Mouse (Mus musculus) gastrocnemius, postnatal 4 days (tissue): ENCODE results near the gene Stx6. TPM values are rescaled to one million over a fixed set of nuclear protein-coding genes. Genes with fewer than 3 reads are reported as not detected.
A peak's percentile ranks its signal among the peaks of the same experiment; 100 is the strongest.

Experiments
- DNase-seq, 2 experiments: peaks; one replicate each; pipeline ENCODE4 v3.0.0; 2021 to 2022; ENCODE audit warnings: low spot score in 2 of 2, mixed read lengths in 2 of 2
- total RNA-seq, 2 experiments: library from RNA; stranded (reverse); gene quantifications; 2 replicates each; pipeline ENCODE4 v1.2.3; 2021

Gene Stx6
- total RNA-seq, 2 experiments from 2014 or later: 36.6 to 39.1 TPM

DNA sequence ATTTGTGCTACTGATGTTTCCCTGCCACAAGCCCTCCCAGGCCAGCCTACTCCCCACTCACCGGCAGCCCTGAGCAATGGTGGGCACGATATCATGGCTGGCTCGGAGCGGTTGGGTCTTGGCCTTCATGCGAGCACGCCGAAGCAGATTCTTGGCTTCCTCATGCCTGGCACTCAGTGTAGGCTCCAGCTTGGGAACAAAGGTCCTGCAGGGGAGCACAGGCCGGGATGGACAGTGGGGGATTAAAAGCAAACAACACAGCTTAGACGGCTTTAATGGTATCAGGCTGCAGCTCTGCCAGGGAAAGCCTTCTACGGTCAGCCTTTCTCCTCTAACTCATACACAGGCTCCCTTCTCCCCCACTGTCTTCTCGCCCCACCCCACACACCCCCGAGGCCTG, 73.9 kb downstream of the Stx6 start:
- no peak for DNase-seq

DNA sequence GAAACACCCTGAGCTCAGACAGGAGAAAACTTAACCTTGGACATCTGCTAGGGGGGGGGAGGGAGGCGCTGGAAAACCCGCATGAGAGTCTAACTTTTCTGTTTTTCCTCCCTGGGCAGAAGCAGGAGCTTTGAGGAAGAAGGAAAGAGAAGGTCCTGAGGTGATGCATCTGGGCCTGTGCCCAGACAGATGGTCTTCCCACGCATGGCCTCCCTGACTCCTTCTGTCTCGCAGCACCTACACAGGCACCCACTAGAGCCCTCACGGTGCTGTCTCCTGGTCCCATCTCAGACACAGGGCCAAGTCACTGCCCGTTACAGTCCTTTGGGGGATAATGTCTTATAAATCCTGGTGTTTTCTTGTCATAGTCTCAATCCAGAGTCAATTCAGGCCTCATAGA, 74.3 kb downstream of the Stx6 start:
- no peak for DNase-seq

DNA sequence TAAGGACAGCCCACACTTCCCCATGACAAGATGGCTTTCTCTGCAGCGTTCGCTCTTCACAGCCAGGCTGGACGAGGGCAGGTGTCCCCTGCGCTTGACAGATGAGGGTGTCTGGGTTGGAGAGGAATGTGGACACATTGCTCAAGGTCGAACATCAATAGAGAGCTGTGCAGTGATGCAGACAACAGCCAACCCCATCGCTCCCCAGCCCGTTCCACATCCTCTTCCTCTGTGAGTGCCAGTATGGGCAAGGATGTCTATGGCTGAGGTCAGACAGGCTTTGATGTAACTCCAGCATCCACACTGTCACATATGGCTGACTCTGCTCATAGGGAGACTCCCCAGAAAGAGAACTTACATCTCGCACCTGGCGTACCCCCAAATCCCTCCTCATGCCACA, 74.9 kb downstream of the Stx6 start:
- no peak for DNase-seq

DNA sequence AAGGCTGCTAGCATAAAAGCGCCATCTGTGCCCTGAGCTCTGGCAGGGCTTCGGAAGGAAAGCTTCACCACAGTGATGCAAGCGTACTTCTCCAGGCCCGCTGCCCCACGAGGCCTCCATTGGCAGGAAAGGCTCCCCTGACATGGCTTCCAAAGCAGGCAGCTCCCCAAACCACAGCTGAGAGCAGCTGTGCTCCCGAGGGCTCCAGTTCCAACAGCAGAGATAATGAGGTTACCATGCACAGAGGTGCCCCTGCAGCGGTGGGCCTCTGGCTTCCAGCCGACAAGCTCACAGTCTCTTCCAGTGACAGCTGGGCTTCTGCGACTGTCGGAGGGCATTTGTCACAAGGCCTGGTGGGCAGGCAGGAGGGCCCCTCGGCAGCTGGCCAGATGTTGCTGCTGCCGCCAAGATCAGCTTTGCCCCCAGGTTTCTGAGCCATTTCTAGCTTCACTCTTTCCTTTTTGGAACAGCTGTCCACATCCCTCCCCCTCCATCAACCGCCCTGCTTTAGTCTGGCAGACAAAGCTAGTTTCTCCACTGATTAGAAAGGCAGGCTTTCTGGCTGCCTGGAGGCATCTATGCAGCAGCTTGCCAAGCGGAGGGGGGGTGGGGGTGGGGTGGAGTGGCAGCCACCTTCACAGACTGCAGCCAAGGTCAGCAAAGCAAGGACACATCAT, 75.6 kb downstream of the Stx6 start:
- DNase-seq: peak; percentile 66 to 86

DNA sequence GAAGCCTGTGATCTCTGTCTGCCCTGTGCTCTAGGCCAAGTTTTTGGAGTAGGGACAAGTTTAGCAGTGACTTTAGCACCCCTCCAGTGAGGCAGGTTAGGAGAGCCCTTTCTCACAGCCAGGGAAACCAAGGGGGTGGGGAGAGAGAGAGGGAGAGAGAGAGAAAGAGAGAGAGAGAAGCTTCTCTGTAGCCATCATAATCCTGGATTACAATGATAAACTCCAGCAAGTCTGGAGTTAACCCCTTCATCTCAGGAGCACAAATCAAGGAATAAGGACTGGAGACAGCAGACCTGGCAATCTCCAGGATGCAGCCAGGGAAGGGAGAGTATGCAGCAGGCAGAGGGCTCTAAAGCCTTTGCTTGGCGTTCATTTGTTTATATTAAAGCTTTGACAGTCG, 77.1 kb downstream of the Stx6 start:
- DNase-seq: no peak

DNA sequence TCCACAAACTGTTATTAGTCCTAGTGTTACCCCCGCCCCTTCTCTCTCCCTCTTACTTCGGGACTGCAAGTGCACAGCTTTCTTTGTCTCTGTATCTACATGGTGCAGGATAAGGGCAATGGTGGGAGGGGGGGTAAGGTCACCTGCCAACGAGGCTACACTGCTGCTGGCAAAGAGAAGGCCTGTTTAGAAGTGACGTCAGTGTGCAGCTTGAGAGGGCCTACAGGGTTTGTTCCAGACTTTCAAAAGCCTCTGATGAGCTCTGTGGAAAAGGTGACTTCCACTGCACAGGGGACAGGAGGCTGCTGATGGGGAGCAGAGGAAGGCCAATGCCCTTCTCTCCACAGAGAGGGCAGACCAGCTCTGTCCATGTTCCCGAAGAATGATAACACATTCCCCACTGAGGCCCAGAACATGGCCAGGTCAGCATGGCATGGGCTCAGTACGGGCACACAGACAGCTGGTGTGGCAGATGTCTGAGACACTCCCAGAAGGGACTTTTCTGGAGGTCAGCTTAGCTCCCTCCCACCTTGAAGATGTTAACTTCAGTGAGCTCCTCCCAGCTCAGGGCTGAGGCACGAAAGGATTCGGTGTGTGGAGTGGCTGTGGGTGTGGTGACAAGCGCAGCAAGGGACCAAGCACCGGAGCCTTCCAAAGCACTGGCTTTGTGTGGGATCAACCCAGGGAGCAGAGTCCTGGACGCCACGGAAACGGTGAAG, 78.0 kb downstream of the Stx6 start:
- DNase-seq: no peak

DNA sequence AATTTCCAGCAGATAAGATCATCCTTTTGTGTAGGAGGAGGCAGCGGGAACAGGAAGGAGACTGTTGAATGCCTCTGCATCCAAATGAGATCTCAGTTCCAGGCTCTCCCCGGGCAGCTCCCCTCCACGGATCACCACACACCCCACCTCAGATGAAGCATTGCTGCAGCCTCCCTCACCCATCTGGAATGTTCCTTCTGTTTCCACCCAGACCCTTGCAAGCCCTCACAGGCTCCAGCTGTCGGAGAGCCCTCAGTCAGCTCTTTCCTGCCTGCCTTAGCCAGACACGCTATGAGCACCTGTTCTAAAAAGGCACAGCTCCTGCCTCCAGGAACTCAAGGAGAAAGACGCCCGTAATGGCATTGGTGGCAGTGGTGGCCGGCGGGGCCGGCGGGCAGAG, 78.9 kb downstream of the Stx6 start:
- DNase-seq: no peak

DNA sequence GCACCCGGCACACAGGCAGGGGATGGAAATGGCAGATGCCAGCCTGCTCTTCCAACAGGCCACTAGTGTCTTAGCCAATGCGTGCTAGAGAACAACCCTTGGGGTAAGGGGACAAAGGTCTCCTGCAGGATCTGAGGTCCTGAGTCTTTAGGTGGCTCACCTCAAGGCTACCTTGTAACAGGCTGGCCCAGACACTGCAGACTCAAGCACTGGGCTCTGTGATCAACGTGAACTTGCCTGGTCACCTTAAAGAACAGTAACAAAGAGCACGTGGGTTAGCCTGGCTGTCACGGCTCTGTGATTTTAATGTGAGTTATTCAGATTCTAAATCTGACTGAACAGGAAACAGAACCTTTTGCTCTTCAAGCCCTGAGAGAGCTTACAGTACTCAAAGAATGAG, 79.6 kb downstream of the Stx6 start:
- no peak for DNase-seq

DNA sequence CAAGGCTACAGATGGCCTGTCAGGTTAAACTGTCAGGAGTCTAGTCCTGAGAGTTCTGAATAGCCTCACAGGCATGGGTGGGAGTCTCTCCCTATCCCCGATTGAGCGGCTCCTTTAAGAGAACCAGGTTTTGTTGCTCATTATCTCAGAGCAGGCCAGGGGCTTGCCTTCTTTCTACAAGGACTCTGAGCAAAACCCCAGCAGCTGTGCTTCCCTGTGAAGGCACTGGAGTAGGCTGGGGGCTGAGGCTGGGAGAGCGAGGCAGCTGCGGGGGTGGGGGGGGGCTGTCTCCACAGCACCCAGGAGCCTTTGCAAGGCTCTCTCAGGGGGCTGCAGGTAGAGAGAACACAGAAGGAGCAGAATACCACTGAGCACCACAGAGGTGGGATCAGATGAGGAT, 80.7 kb downstream of the Stx6 start:
- no peak for DNase-seq

DNA sequence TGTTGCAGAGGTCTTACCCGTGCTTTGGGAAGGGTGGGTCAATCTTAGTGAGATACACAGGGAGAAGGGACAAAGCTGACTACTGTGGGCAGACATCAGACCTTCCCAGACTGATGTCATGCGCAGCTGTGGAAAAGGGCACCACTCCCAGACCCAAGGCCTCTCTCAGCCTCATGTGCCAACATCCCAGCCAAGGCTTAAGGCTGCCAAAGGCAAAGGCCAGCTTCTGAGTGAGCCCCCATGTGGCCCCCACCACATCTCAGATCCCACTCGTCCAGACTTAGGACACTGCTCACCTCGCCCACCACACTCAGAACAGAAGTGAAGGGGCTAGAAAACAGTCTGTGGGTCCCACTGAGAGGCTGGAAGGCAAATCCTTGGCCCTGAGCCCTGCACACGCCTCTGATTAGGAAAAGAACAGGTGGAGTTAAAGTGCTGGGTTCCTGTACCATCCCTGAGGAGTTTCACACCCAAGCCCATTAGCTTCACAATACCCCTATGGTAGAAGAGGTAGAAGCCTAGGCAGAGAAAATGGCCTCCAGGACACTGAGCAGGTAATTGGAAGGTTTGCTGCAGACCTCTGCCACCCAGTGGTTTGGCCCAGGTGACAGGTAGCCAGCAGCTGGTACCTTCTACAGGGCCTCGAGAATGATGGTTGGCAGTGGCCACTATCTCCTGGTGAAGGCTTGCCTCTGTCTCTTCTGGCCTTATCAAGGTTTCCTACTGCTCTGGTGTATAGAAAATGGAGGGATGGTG, 81.6 kb downstream of the Stx6 start:
- peak in 1 of 2 experiments; percentile 65 for DNase-seq

DNA sequence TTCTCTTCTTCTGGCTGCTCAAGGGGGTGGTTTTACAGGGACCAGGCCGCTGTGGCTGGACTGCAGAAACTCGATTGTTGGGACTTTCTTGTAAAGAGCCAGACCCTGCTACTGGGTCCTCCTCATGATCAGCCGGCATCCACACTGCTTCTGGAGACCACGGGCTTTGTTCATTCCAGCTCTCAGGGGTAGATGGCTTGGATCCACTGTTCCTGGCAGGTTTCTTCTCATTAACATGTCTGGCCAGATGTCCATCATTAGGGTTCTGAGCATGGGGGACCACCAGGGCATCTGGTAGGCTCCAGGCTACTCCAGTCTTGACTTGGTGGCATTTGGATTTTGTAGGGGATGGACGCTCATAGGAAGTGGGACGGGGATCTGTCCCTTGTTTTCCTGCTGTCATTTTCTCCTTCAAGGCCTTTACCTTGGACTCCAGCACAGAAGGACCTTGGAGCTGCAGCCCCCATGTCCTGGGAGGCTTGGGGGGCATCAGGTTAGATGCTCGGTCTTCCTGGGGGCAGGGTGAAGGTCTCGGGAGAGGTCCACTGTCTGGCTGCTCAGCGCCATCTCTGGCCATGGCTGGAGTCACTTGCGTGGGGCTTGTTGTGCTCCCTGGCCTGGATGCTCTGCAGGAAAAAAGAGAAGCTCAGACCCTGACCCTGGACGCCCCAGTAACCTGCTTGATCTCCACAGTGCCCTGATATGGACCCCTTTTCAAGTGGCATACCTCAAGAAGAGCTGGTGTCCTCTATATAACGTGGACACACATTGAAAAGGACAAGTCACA, 83.4 kb downstream of the Stx6 start:
- DNase-seq: no peak

DNA sequence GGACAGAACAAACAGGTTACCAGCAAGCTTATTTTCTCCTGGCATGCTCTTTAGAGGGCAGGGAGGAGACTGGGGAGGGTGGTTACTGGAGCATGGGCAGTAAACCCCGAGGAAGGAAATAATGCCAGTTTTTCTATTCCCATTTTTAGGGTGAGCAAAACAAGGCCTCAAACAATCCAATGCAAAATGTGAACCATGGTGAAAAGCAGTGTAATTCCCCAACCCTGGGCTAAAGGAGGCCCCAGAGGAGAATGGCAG, 83.9 kb downstream of the Stx6 start:
- DNase-seq: no peak

DNA sequence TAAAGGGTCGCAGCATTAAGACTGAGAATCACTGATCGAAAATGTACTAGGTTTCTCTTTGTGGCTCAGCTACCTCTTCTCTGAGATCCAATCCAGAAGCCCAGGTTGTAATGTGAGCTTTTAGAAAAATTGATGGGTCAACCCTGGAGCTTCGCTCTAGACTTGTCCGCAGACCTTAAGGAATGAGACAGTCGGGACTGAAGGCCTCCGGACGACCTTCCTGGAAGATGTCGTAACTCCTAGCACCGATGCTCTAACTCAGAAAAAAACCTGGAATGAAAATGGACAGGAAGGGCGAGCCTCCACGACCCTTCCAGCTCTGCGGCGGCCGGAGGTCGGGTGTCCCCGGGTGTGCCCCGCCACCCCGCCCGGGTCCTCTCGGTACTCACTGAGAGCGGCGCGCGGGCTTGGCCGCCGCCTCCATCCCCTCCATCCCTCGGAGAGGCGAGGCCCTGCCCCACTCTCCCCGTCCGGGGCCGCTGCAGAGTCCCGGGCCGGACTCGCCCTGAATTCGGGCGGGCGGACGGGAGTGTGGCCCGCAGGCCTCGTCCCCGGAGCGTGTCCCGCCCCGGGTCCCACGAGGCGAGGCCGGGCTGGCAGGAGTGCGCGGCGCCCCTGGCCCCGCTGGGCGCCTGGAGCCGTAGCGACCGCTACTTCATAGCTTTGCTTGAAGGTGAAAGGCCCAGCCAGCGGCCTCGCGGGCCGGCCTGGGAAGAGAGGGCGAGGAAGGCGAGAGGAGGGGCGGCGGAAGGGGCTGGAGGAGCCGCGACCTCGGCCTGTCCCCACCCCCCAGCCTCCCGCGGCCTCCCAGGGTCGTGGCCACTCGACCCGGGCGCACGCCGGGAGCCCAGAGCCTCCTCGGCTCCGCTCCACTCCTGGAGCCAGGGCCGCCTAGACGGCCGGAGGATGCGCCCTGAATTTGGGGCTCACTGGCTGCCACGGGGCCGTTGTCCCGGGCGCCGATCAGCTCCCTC, 85.6 kb downstream of the Stx6 start, which contains the start of gene BC034090:
BC034090 (minus strand) TSS at position 648 of the 974 bp plus-strand sequence.
- peak; percentile 57 to 77 for DNase-seq

DNA sequence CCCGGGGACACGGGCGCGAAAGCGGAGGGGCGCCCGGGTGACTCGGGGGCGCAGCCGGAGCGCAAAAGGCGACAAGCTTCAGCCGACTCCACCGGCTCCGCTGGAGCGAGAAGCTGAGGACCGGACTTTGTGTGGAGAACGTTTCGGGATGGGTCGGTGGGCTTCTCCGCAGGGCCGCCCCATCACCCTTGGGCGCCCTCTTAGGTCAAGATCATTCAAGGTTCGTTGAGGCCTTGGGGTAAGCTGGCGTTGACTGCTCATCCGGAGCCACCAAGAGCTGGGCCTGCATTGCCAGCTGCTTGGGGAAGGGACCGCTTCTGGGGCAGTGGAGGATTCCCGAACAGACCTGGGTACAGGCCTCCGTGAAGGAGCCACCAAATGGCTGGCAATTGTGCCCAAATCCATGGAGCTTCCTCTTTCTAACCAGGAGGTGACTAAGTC, 86.3 kb downstream of the Stx6 start:
- peak in 1 of 2 experiments; percentile 9 for DNase-seq

DNA sequence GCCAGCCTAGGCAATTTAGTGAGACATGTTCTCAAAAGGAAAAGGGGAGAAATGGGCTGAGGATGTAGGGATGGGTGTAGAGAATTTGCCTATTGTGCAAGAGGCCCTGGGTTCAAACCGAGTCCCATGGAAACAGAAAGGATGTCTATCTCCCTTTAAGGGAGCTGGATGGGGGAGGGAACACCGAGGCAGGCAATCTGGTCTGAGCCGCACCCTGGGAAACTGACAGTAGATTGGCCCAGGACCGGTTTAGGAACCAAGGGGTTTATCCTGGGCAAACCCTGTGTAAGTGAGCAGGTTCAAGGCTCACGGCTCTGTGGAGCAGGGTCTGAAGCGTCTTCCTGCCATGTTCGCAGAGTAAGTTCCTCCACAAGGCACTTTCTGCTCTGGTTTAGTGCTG, 87.0 kb downstream of the Stx6 start:
- DNase-seq: peak in 1 of 2 experiments; percentile 10

DNA sequence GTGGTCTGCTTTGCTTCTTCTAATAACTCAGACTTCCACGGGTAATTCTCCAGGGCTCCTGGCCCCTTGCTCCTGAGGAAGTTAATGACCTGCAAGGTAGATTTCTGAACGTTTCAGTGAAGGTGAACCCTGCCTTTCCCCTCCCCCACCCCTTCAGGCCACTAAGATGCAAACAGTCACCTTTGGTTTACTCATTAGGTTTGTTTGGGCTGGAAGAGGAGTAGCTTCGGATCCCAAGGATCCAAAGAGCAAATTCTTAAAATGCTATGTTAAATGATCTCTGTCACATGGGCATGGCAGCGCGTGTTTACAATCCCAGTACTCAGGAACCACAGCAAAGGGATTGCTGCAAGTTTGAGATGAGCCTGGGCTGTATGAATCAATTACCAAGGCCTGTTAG, 88.9 kb downstream of the Stx6 start:
- DNase-seq: peak in 1 of 2 experiments; percentile 12

DNA sequence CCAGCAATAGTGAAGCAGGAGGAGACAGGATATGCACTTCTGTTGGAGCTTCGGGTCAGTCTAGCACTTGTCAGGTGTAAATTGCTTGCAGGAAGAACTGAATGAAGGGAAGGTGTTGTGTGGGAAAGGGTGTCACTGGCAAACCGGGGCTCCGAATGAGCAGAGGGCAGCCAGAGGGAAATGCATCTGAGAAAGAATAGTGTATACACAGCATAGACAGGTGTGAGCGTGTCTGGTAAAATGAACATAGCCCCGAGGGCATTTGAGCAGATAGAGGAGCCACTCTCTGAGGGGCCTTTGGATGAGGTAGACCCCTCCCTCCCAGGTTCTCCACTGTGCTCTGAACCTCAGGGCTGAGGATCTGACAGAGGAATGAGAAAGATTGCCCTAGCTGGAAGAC, 89.5 kb downstream of the Stx6 start:
- DNase-seq: peak in 1 of 2 experiments; percentile 12

DNA sequence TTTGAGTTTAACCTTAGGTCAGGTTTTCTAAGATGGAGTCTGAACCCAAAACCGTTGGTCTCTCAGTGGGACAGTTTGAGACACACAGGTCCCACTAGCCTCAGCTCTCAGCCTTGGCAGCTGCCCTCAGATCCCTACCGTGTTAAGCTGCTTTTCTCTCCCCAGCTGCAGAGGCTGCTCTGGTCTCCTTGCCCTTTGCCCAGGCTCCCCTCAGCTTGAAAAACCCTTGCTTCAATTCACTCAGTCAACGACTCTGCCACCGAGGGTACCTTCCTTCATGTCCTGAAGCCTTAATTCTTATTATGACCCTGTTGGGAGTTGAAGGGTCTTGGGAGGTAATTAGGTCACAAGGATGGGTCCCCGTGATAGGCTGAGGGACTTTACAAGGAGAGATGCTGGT, 91.4 kb downstream of the Stx6 start:
- DNase-seq: peak in 1 of 2 experiments; percentile 11

DNA sequence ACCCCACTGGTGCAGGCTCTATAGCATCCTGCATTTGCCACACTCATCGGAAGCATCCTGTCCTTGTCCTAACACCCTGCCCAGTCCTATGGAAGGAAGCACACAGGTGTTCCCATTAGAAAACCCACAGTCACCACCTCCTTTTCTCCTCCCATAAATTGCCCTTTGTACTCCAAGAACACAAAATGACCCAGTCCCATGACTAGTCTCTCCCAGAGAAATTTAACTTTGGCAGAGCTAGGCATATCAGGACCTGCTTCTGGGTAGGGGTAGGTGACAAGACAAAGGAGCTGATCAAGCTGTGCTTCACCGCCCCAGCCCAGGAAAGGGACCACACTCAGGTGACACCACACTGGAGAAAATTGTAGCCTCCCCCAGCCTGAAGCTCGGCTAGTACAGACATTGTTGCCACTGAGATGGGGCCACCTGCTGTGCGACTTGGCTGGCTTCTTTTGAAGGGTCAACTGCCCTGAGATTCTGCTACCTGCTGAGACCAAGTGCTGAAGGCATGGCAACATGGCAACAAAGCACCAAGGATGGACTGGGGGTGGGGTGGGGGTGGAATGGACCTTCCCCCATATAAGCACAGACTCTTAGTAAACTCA, 92.1 kb downstream of the Stx6 start:
- DNase-seq: peak in 1 of 2 experiments; percentile 12

DNA sequence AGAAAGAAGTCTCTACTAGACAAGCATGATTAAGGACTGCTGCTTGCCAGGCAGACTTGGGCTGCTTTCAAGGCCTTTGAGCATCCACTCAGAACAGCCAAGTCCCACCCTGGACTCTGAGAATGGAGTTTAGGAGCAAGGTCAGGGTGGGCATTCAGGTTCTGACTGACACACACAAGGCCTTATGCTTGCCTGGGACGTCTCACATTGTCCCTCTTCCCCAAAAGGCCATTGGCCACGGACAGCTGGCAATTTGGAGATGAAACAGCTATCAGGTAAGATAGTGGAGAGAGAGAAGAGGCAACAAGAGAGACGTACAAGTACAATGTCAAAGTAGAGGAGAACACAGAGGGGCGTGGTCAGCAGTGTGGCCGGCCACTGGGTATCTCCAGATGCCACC, 93.1 kb downstream of the Stx6 start:
- peak in 1 of 2 experiments; percentile 8 for DNase-seq
